Mouse (Mus musculus) cerebellum, adult 2 months (tissue): ENCODE measurements at regions not wholly inside any gene's neighbourhood (a gene's known extent, or its start where the extent isn't known, plus 50 kb on each side); places are given as distances from the start of the nearest gene placed in this dataset.

Experiments used
- CTCF ChIP-seq: fragments of 200-500 bp; IDR thresholded peaks from 2 replicates; pipeline ENCODE4 v1.5.1; 2011; ENCODE audit warnings: low read depth, mild to moderate bottlenecking, control low read depth, low read length, moderate library complexity, borderline replicate concordance; ENCODE audit not compliant: insufficient read depth
- POLR2A ChIP-seq: fragments of 200-500 bp; IDR thresholded peaks from 2 replicates; pipeline ENCODE4 v1.6.1; 2011; ENCODE audit warnings: low read length, control low read depth, borderline replicate concordance; ENCODE audit not compliant: insufficient read depth

DNA sequence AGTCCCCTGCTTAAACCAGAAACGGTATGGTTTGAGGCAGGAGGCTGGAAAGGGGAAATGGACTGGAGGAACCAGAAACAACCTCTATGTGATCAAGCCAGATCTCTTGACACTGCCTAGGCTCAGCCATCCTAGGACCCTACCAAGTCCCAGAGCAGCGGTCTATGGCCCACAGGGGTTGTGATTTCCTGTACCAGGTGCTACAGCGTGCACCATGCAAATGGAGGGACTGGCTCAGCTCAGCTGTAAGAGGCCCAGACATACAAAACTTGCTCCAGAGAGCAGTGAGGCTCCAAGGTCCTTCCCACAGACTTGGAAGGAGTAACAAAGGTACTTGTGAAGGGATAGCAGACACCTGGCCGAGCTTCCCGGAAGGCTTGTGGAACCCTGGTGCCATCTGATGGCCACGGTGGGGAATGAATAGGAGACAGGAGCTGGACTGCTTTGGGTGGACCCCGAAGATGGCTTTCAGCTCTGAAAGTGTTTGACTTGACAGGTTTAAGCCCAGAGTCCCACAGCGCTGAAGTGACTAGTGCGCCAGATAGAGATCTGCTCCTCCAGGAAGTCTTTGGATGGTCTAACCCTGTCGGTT lies 1120.5 kb downstream of the Mrps31 start:
- TF ChIP-seq CTCF, result peak; percentile 56; the same call in 1 of the 2 replicates
- TF ChIP-seq POLR2A, result no peak
